ENCODE assay signal across 21 mouse cellular contexts in genomic region chr1:156214651-156215050, GRCm38 (mm10). TPM values are rescaled to one million over a fixed set of nuclear protein-coding genes. Genes with fewer than 3 reads are reported as not detected.
"Had no signal": no experiment of that assay in that cellular context is flagged by ENCODE, and none has a peak within 500 bp of the region (broad histone marks: within the 10 kb centered on the region; RNA-seq: fewer than 3 reads in every experiment).

No protein-coding gene starts in this region.

- H3K4me2 ChIP-seq: lung, embryonic 14.5 days; midbrain, embryonic 12.5 days; midbrain, embryonic 15.5 days; neural tube, embryonic 12.5 days; neural tube, embryonic 15.5 days had no signal

- H3K4me1 ChIP-seq: midbrain, embryonic 15.5 days had no signal

- H3K27me3 ChIP-seq: midbrain, embryonic 15.5 days; neural tube, embryonic 12.5 days; neural tube, embryonic 15.5 days had no signal

- H3K4me3 ChIP-seq: left cerebral cortex, adult 2 months; midbrain, embryonic 12.5 days; midbrain, embryonic 15.5 days; neural tube, embryonic 12.5 days; neural tube, embryonic 15.5 days had no signal

- H3K36me3 ChIP-seq: midbrain, embryonic 12.5 days; midbrain, embryonic 15.5 days; neural tube, embryonic 12.5 days; neural tube, embryonic 15.5 days had no signal

- H3K27ac ChIP-seq: kidney, postnatal 0 days; left cerebral cortex, adult 2 months; macrophage; midbrain, embryonic 12.5 days; midbrain, embryonic 15.5 days; neural tube, embryonic 12.5 days; neural tube, embryonic 15.5 days; stomach, postnatal 0 days had no signal

- H3K9me3 ChIP-seq: midbrain, embryonic 12.5 days; midbrain, embryonic 15.5 days; neural tube, embryonic 12.5 days; neural tube, embryonic 15.5 days had no signal

- H3K9ac ChIP-seq: lung, embryonic 14.5 days; midbrain, embryonic 12.5 days; midbrain, embryonic 15.5 days; neural tube, embryonic 12.5 days; neural tube, embryonic 15.5 days had no signal

- ATAC-seq: hindbrain, embryonic 16.5 days; inflammation-experienced regulatory T-cells, adult 6 months; intestine, embryonic 16.5 days; lung, postnatal 0 days; midbrain, embryonic 15.5 days had no signal

- DNase-seq: layer of hippocampus, postnatal 36 days; lung, embryonic 14.5 days; right cerebral cortex, adult 18-20 months; right cerebral cortex, postnatal 14 days; right cerebral cortex, postnatal 4 days; thymus, adult 2 months; thymus, postnatal 14 days; thymus, postnatal 4 days had no signal

RNA-seq across cellular contexts. Expression of gene Fam163a, which starts 9.8 kb away (rescaled TPM):
- total RNA-seq: megakaryocyte, adult 5-6 weeks had no signal
- polyA plus RNA-seq: inflammation-experienced regulatory T-cells, adult 6 months; macrophage had no signal
